Mouse (Mus musculus): ENCODE results near the gene Alkbh3.
A peak's percentile ranks its signal among the peaks of the same experiment; 100 is the strongest.

The Alkbh3 gene

DNA sequence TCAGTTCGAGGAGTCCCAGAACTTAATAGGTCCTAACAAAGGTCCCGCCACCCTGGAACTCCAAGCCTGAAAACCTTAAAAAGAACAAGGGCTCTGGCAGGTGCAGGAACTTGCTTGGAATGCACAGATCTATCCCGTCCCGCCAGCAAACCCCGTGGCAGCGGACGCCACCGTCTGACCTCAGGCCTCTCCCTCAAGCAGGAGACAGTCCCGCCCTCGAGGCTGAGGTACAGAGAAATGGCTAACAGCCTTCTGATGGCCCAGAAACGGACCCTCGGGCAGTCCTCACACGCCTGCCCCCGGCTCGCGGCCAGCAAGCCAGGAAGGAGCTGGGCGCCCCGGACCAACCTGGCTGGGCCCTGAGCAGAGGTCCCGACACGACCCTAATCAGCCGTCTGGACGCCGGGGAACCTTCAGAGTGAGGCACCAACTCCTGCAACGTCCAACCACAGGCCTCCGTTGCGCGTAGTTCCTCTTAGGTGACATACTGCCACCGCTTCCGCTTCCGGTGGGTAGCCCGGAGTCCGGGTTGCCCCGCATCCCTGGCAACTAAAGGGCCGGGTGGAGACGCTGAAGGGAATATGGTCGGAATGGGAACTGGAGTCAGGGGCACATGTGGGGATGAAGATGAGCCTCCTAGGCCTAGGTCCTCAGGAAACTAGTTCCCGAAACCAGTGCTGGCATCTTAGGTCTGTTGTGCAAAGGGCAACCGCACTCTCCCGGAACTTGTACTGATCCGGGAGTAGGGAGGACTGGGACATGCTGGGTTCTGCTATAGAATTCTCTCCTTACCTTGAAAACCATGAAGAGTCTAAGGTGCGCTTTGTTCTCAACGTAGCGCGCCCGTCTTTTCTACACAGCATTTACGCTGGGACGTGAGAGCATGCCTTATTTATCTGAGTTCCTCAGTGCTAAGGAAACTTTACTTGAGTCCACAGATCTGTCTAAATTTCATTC, at the start of gene Alkbh3:
TSS of gene Alkbh3 (minus strand) at position 473 of the 957 bp plus-strand sequence.
- DNase-seq: peak; percentile 94

DNA sequence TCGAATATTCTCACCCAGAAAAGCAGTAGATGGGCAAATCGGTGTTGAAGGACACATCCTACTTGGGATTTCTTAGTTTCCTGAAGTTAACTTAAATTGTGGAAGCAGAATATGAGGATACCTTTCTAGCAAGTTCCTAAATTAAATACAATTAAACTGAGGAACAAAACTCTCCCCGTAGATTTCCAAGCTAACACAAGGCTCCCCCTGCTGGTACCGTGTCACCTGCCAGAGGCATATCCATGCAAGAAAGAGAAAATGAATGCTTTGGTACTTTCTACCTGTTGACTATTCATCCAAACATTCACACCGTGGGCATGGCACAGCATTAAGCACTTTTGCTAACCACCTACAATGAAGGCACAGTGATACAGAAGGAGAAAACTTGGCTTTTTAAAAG, 48.9 kb upstream of the Alkbh3 start:
- peak; percentile 65 for DNase-seq

DNA sequence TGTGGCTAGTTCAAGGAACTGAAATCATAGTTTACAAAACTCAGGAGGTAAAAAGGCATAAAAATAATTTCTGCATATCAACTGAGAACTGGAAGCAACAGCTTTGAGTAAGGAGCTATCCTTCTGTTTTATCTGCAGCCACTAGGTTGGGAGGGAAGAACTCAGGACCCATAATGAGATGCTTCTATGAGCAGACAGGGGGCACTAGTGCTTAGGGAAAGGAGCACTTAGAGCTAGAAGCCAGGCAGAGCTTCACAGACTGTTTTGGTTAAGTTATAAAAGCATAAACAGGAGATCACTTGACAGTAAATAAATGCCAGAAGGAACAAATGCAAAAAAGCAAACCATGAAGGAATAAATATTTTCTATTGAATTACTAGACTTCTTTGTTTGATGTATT, 44.2 kb upstream of the Alkbh3 start:
- peak; percentile 55 for DNase-seq

DNA sequence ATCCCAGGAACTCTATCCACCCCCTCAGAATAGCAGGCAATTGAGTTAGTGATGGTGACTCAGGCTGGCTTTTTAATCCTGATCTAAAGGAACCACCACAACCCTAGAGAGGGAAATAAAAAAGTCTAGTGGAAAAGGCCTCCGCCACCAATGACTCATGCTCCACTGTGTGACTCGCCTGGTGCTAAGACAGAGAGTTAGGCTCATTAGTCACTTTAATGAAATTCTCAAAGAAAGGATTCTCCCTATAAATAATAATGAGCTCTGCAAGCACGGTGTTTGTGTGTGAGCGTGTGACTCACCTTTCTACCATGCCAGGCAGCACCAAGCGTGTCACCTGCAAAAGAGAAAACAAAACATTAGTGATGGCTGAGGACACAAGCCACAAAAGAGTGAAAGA, 41.3 kb upstream of the Alkbh3 start:
- DNase-seq: no peak

DNA sequence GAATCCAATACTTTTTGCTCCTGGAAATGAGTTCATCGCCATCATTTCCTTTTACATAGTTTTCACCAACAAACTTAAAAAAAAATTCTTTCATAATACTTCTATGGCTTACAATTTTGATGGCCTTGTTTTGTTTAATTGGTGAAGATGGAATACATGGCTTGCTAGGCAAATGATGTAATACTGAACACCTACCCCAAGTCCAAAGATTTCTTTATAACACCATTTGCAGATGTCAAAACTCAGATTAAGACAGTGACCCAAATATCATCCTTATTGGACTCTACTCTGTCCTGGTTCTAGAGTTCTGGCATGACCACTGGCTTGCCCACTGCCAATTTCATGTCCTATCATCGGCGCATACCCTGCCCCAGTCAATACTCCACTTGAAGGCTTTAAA, 40.3 kb upstream of the Alkbh3 start:
- no peak for DNase-seq

GRCm38 (mm10) chr2:94049471-94050176, 39.0 kb upstream of the Alkbh3 start:
- no peak for DNase-seq

- no peak for DNase-seq
Measured at GRCm38 (mm10) chr2:94048733-94049470, 38.3 kb upstream of the Alkbh3 start.

DNA sequence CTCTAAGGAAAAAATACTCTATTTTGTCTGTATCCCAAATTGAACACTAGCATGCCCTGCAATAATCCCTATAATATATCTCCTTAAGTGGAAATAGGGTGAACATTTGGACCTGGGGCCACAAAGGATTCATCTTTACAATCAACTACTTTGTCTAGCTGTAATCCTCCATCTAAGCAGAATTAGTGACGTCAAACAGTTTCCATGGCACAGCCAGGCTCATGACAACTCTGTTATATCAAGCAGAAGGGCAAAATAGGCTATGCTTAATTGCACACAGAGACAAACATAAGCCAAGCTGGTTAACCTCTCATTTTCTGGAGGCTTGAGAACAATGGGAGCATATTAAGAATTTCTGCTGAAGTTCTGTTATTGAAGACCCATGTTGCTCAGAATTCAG, 37.7 kb upstream of the Alkbh3 start:
- DNase-seq: no peak

DNA sequence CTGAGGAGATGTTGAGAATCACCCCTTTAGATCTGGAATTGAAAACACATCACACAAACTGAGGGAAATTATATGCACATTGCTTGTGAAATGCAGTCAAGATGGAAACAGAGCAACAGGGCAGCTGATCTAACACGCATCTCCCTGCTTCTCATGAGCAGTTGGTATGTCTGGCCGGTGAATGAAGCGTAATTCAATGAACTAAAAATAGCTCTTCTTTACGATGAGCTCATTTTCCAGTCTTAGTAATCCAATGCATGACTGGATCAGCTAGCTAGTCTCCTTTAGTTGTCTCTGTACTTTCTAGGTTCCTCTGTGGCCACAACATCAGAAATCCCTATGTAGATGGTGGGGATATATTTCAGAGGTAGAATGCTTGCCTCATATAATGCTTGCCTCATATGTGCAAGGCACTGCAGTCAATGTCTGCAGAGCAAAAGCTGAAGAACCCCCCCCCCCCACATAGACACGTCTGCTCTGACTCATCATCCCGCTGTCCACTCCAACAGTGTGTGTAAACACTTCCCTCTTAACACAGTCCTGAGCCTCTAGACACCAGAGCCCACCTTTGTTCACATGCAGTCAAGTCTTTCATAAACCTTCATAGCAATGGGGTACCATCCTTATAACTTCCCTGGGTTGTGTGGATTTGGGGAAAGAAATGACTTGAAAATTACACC, 34.9 kb upstream of the Alkbh3 start:
- no peak for DNase-seq

DNA sequence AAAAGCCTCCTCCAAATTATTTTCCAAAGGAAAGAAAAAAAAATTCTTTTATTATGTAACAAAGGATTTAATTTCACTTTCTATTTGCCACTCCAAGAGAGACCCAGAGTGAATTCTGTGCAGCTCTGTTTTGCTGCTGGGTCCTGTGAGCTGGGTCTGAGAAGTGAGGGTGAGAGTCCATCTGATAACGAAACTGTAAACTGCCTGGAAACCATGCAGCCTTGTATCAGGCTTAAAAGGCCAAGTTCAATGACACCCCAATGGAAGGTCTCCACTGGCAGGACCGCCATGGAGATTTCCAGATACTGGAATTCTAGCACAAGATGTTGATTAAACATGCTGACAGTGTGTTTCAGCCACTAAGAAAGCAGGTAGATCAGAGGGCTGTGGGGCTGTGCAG, 33.6 kb upstream of the Alkbh3 start:
- no peak for DNase-seq

DNA sequence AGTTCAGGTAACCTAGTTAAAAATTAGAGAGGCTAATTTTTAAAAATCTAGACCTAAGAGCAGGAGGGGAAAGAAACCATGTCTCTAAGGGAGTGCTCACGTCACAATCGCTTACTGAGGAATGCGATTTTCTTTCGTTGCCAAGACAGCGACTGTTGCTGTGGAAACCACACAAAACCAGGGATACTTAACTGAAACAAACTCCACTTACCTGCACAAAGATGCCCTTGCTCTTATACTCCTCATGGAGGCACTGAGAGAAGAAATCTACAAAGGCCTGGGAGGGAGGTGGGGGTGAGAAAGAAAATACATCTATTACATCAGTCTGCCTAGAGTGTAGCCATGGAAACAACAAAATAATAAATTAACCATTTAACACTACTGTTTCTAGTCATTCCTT, 33.1 kb upstream of the Alkbh3 start:
- no peak for DNase-seq

DNA sequence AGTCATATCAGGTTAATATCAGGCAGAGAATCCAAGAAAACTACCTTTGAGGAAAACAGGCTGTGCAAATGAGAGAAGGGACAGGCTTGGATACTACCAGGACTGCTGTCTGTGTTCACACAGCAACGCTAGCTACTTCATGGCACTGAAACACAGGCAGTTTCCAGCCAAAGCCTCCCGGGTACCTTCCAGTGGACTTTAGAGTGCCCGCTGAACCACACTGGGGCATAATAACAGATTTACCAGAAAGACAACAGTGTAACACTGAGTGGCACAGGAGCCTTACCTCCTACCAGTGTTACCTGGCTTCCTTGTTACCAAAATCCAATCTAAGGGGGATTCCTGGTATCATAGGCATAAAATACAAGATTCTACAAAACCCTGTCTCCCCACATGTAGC, 31.9 kb upstream of the Alkbh3 start:
- DNase-seq: no peak

- no peak for DNase-seq
Measured at GRCm38 (mm10) chr2:94040391-94041125, 30.0 kb upstream of the Alkbh3 start.

DNA sequence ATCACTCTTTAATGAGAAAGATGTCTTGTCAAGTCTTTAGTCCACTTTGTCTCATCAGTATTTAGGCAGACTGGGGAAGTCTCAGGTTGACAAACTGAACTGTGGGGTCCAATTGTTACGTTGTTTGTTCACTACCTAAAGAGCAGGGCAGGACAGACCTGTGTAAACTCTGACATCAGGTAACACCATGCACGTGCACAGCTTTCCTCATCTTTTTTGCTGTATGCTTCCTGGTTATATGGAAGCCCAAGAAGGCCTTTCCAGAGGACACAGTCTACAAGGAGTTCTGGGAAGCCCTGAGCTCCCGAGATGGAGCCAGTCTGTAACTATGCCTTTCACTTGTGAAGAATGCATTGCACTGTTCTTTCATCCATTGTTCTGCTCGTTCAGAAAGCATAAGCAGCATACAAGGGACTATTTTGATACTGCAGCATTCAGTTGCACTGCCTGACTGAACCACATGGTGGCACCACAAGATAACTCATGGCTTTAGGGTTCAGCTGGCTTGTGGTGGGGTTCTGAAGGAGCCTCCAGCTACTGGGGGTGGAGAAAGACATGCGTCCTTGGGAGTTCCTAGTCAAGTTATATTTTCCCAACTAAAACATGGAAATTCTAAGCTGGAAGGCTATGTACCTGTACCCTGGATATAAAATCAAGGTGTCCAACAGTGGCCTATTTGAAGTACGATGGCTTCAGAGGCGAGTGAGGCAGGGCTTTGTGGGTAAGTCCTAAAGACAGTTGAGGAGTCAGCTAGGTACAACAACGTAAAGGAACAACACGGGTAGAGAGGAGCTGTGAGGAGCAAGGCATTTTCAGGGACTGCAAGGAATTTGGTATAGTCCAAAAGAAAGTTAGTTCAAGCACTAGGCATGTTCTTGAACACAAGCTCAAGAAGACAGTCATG, 25.1 kb upstream of the Alkbh3 start:
- DNase-seq: peak; percentile 81

- no peak for DNase-seq
Measured at GRCm38 (mm10) chr2:94030602-94031001, 20.0 kb upstream of the Alkbh3 start.

DNA sequence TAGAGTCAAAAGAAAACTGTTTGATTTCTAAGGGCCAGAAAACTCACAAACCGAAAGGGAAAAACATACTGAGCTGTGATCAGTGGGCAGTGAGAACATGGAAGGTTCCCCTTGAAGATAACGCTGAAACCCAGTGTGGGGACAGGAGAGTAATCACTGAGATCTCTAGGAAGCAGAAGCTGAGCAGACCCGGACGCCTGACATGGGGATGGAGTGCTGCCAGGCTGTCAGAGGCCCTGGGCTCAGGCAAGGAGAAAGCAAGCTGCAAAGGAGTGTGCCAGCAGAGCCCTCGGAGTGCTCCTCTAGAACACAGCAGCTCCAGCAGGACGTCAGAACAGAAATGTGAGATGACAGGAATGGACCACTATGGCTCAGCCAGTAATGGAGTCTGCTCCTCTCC, 14.0 kb upstream of the Alkbh3 start:
- DNase-seq: no peak

DNA sequence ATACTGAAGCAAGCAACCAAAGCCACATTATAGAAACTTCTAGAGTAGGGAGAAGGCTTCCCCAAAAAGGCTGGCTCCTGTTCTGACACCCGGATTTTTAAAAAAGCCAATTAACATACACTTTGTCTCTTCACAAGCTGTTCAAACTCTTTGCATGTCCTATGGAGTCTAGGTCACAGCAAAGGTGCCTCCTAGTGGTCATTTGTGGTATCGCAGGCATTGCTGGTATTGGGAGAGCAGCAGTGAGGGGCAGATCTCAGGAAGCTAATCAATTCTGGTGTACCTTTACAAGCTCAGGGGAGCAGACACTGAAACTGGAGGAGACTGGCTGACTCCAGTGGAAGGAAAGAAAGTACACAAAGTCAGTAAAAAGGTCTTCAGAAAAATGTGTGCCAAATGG, 8.3 kb downstream of the Alkbh3 start:
- DNase-seq: peak; percentile 94

DNA sequence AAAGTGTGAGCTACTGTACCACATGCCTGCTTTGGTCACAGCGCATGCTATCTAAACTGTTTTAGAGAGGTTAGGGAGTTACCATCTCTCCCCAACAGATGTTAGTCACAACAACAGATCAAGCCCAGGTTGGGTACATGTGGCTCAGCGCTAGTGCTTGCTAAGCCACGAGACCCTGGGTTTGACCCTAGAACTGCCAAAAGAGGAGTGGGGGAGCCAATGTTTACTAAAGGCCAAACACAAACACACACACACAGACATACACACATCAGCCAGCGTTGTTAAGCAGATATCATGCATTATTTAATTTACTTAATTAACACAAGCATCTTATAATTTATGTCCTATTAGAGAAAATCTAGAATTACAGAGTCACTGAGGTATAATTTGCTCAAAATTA, 8.7 kb downstream of the Alkbh3 start:
- no peak for DNase-seq

GRCm38 (mm10) chr2:94001411-94001810, 9.2 kb downstream of the Alkbh3 start:
- DNase-seq: peak; percentile 51

DNA sequence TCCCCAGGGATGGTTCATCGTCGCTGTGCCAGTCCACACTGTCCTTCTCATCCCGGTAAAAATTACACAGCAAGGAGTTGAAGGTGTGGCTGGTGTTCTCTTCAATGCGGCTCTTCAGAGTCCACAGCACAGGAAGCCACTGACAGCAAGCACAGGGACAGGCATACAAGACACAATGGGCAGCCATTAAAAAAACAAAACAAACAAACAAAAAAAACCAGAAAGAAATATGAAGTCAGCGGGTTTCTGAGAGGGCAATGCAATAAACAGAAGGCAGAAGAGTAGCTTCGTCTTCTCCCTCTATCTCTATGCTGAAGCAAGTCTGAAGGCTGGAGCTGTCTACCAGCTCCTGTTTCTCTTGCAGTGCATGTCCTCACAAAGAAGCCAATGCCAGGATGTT, 14.4 kb downstream of the Alkbh3 start, which contains the start of gene Gm27027:
TSS of gene Gm27027 (minus strand) at position 101 of the 400 bp plus-strand sequence.
- no peak for DNase-seq

DNA sequence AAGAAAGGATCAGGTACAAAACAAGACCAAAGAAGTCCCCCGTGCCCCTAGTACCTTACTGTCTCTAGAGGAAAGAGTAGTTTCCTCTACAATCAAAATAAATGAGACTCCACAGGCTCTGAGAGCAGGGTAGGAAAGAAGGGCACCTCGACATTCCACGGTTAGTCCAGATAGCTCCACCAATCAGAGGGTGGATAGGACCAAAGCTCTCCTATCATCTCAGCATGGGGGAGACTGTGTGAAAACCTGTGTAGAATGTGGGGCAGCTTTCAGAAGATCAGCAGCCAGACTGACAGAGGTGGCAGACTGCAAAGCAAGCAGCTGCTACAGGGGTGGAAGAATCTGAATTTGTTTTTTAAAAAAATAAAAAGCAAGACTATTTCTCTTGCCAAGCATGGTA, 17.8 kb downstream of the Alkbh3 start:
- DNase-seq: no peak
